Mouse (Mus musculus) 3134 (cell line): ENCODE measurements at regions not wholly inside any gene's neighbourhood (a gene's known extent, or its start where the extent isn't known, plus 50 kb on each side); places are given as distances from the start of the nearest gene placed in this dataset.

Source experiments
- DNase-seq: peaks from one replicate; pipeline ENCODE4 v3.0.0-alpha.2; 2011; ENCODE audit warnings: low spot score; ENCODE audit not compliant: insufficient read length; ENCODE audit errors: extremely low read depth

DNA sequence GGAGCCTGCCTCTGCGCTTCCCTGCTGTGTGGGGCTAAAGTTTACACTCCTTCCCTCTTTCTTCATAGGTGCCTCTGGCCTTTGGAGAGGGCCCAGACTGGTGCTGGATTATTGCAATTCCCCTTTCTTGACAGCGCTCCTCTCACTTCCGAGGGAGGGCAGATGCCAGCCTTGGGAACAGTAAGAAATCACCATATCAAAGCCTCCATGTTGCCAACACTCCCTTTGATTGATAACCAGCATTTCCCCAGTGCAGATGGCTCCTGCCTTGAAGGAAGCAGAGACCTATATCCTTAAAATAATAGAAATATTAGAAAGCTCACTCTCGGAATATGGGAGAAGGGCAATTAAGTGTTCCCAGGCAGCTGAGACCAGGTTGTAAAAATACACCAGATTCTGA, 63.1 kb upstream of the Cep295 start:
- DNase-seq, result no peak

DNA sequence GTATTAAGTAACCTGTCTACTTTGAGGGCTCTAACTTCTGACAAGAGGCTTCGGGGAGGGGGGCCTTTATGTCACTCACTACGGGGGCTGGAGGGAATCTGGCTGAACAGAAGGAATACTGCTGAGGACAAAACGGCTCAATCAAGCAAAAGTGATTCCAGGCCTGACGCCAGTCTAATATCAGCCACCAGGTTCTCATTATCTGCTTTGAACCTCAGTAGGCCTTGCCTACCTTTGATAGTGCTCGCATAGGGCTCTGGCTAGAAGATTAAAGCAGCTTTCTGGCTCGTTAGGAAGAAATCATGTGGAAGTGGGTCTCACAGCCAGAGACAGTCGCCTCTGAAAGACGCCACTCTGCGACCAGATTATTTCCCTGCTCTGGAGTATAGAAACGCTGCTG, 64.3 kb upstream of the Cep295 start:
- DNase-seq, result no peak

- peak; percentile 60 for DNase-seq
These were observed 59.0 kb upstream of the Smco4 start for GRCm38 (mm10) chr9:15434279-15434678.

GRCm38 (mm10) chr9:15439319-15439980, 53.8 kb upstream of the Smco4 start:
- peak; percentile 40 for DNase-seq

DNA sequence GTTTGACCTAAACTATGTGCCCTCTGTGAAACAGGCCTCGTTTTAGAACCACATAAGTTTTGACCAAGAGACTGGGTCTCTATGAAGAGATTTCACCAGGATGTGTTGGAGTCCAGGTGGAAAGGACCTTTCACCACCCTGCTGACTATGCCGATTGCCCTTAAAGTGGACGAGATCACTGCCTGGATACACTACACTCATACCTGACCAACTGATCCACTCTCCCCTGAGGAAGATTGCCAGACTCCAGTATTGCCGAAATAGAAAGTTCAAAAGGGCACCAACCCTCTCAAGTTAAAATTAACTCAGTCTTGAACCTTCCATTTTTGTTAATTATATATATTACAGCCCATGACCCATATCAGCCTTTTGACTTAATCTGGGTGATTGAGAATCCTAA, 51.1 kb upstream of the Smco4 start:
- DNase-seq, result no peak
